Mouse (Mus musculus): ENCODE data around the gene Fzd1. TPM values are rescaled to one million over a fixed set of nuclear protein-coding genes. Genes with fewer than 3 reads are reported as not detected.

Gene Fzd1
- polyA plus RNA-seq (2015; fragmentation: Nextera tagmentation; extraction: Ambion mirVana) = 16.0 and 16.2 TPM in 2 replicates

- peak; percentile 84 for ATAC-seq (ENCODE audit: extremely low read depth, insufficient number of reproducible peaks, low FRiP score, low TSS enrichment)
- no peaks in the 10 kb centered on the region for H3K9me3 ChIP-seq
- WGBS = under 1% methylated on average over 32 of the region's 33 CpGs
Measured at GRCm38 (mm10) chr5:4757902-4758301, at the start of gene Fzd1. Gene Fzd1 (minus strand): TSS chr5:4758035.

GRCm38 (mm10) chr5:4805228-4805627, 47.4 kb upstream of the Fzd1 start:
- no peak overlapping the region for H3K4me2 ChIP-seq
- no peaks in the 10 kb centered on the region for H3K9me3 ChIP-seq
- ATAC-seq (ENCODE audit: extremely low read depth, insufficient number of reproducible peaks, low FRiP score, low TSS enrichment) = no peak
- H3K36me3 ChIP-seq = no peaks in the 10 kb centered on the region
- H3K27me3 ChIP-seq (replicated peaks) = no peaks in the 10 kb centered on the region
- no peak overlapping the region for H3K9ac ChIP-seq
- H3K4me3 ChIP-seq = no peak overlapping the region
- peaks cover 8% of the 10 kb centered on the region; the same call in 1 of the 2 replicates for H3K4me1 ChIP-seq
- no peak overlapping the region for H3K27ac ChIP-seq (replicated peaks)
- 60% methylated on average over 4 of the region's 4 CpGs for WGBS

More at GRCm38 (mm10) chr5:4757902-4758301, at the start of gene Fzd1:
- peaks cover 11% of the 10 kb centered on the region for H3K36me3 ChIP-seq
- peak within 1 kb of the TSS; percentile 95 for H3K4me3 ChIP-seq
- peaks cover 37% of the 10 kb centered on the region for H3K4me1 ChIP-seq
- H3K27me3 ChIP-seq (replicated peaks) = no peaks in the 10 kb centered on the region
- H3K4me2 ChIP-seq = peak within 1 kb of the TSS; percentile 80
- peak within 1 kb of the TSS; percentile 98 for H3K9ac ChIP-seq
- peak within 1 kb of the TSS; percentile 99 for H3K27ac ChIP-seq (replicated peaks)

GRCm38 (mm10) chr5:4803708-4804107, 45.9 kb upstream of the Fzd1 start:
- 61% methylated on average over 5 of the region's 5 CpGs for WGBS
- Histone ChIP-seq H3K9ac (no peak overlapping the region), H3K27me3 (replicated peaks) (no peaks in the 10 kb centered on the region), H3K36me3 (no peaks in the 10 kb centered on the region), H3K27ac (replicated peaks) (no peak overlapping the region), H3K4me2 (no peak overlapping the region), H3K4me1 (peaks cover 8% of the 10 kb centered on the region; the same call in 1 of the 2 replicates), H3K9me3 (no peaks in the 10 kb centered on the region), H3K4me3 (no peak overlapping the region)
- ATAC-seq (ENCODE audit: extremely low read depth, insufficient number of reproducible peaks, low FRiP score, low TSS enrichment) = no peak

GRCm38 (mm10) chr5:4801971-4802370, 44.1 kb upstream of the Fzd1 start:
- Histone ChIP-seq H3K4me2 (no peak overlapping the region), H3K4me1 (0 out of 2 replicates have a peak, but pooled peaks cover 3% of the 10 kb centered on the region), H3K36me3 (no peaks in the 10 kb centered on the region), H3K27me3 (replicated peaks) (no peaks in the 10 kb centered on the region), H3K27ac (replicated peaks) (no peak overlapping the region), H3K9ac (no peak overlapping the region), H3K4me3 (no peak overlapping the region), H3K9me3 (no peaks in the 10 kb centered on the region)
- no peak for ATAC-seq (ENCODE audit: extremely low read depth, insufficient number of reproducible peaks, low FRiP score, low TSS enrichment)

GRCm38 (mm10) chr5:4801096-4801850, 43.4 kb upstream of the Fzd1 start:
- WGBS = 71% methylated on average over 8 of the region's 8 CpGs
- Histone ChIP-seq H3K4me2 (no peak overlapping the region), H3K9me3 (no peaks in the 10 kb centered on the region), H3K36me3 (no peaks in the 10 kb centered on the region), H3K9ac (no peak overlapping the region), H3K4me1 (0 out of 2 replicates have a peak, but pooled peaks cover 3% of the 10 kb centered on the region), H3K27ac (replicated peaks) (no peak overlapping the region), H3K4me3 (no peak overlapping the region), H3K27me3 (replicated peaks) (no peaks in the 10 kb centered on the region)
- no peak for ATAC-seq (ENCODE audit: extremely low read depth, insufficient number of reproducible peaks, low FRiP score, low TSS enrichment)

GRCm38 (mm10) chr5:4791219-4791618, 33.4 kb upstream of the Fzd1 start:
- H3K4me2 ChIP-seq = no peak overlapping the region
- H3K4me3 ChIP-seq = no peak overlapping the region
- ATAC-seq (ENCODE audit: extremely low read depth, insufficient number of reproducible peaks, low FRiP score, low TSS enrichment) = no peak
- H3K27me3 ChIP-seq (replicated peaks) = no peaks in the 10 kb centered on the region
- H3K36me3 ChIP-seq = no peaks in the 10 kb centered on the region
- no peaks in the 10 kb centered on the region for H3K9me3 ChIP-seq
- WGBS = 59% methylated on average over 3 of the region's 3 CpGs
- H3K27ac ChIP-seq (replicated peaks) = no peak overlapping the region
- H3K9ac ChIP-seq = no peak overlapping the region
- peaks cover 6% of the 10 kb centered on the region; the same call in 1 of the 2 replicates for H3K4me1 ChIP-seq

GRCm38 (mm10) chr5:4790265-4790664, 32.4 kb upstream of the Fzd1 start:
- H3K9me3 ChIP-seq = no peaks in the 10 kb centered on the region
- no peak for ATAC-seq (ENCODE audit: extremely low read depth, insufficient number of reproducible peaks, low FRiP score, low TSS enrichment)
- H3K36me3 ChIP-seq = no peaks in the 10 kb centered on the region
- no peak overlapping the region for H3K27ac ChIP-seq (replicated peaks)
- 91% methylated on average over 4 of the region's 4 CpGs for WGBS
- H3K9ac ChIP-seq = no peak overlapping the region
- H3K27me3 ChIP-seq (replicated peaks) = no peaks in the 10 kb centered on the region
- no peak overlapping the region for H3K4me3 ChIP-seq
- H3K4me2 ChIP-seq = no peak overlapping the region
- peaks cover 6% of the 10 kb centered on the region; the same call in 1 of the 2 replicates for H3K4me1 ChIP-seq

- H3K9me3 ChIP-seq = no peaks in the 10 kb centered on the region
- no peak overlapping the region for H3K9ac ChIP-seq
- no peaks in the 10 kb centered on the region for H3K27me3 ChIP-seq (replicated peaks)
- H3K4me3 ChIP-seq = no peak overlapping the region
- 80% methylated on average over 3 of the region's 3 CpGs for WGBS
- H3K27ac ChIP-seq (replicated peaks) = no peak overlapping the region
- no peak overlapping the region for H3K4me2 ChIP-seq
- no peaks in the 10 kb centered on the region for H3K36me3 ChIP-seq
- no peak for ATAC-seq (ENCODE audit: extremely low read depth, insufficient number of reproducible peaks, low FRiP score, low TSS enrichment)
- H3K4me1 ChIP-seq = peaks cover 6% of the 10 kb centered on the region; the same call in 1 of the 2 replicates
Measured at GRCm38 (mm10) chr5:4788484-4788883, 30.6 kb upstream of the Fzd1 start.

GRCm38 (mm10) chr5:4786816-4787215, 29.0 kb upstream of the Fzd1 start:
- no peaks in the 10 kb centered on the region for H3K9me3 ChIP-seq
- peaks cover 6% of the 10 kb centered on the region; the same call in 1 of the 2 replicates for H3K4me1 ChIP-seq
- no peak overlapping the region for H3K4me3 ChIP-seq
- ATAC-seq (ENCODE audit: extremely low read depth, insufficient number of reproducible peaks, low FRiP score, low TSS enrichment) = no peak
- 56% methylated on average over 3 of the region's 3 CpGs for WGBS
- H3K9ac ChIP-seq = no peak overlapping the region
- no peak overlapping the region for H3K27ac ChIP-seq (replicated peaks)
- no peak overlapping the region for H3K4me2 ChIP-seq
- H3K27me3 ChIP-seq (replicated peaks) = no peaks in the 10 kb centered on the region
- no peaks in the 10 kb centered on the region for H3K36me3 ChIP-seq

- 79% methylated on average over 3 of the region's 3 CpGs for WGBS
- H3K4me2 ChIP-seq = no peak overlapping the region
- H3K4me3 ChIP-seq = no peak overlapping the region
- no peaks in the 10 kb centered on the region for H3K27me3 ChIP-seq (replicated peaks)
- H3K4me1 ChIP-seq = no peaks in the 10 kb centered on the region
- no peak for ATAC-seq (ENCODE audit: extremely low read depth, insufficient number of reproducible peaks, low FRiP score, low TSS enrichment)
- no peaks in the 10 kb centered on the region for H3K36me3 ChIP-seq
- no peak overlapping the region for H3K9ac ChIP-seq
- H3K9me3 ChIP-seq = no peaks in the 10 kb centered on the region
- no peak overlapping the region for H3K27ac ChIP-seq (replicated peaks)
Measured at GRCm38 (mm10) chr5:4778274-4778673, 20.4 kb upstream of the Fzd1 start.

GRCm38 (mm10) chr5:4776495-4776894, 18.7 kb upstream of the Fzd1 start:
- Histone ChIP-seq H3K4me2 (no peak overlapping the region), H3K9ac (no peak overlapping the region), H3K27me3 (replicated peaks) (no peaks in the 10 kb centered on the region), H3K9me3 (no peaks in the 10 kb centered on the region), H3K36me3 (no peaks in the 10 kb centered on the region), H3K27ac (replicated peaks) (no peak overlapping the region), H3K4me1 (no peaks in the 10 kb centered on the region), H3K4me3 (no peak overlapping the region)
- ATAC-seq (ENCODE audit: extremely low read depth, insufficient number of reproducible peaks, low FRiP score, low TSS enrichment) = no peak
- WGBS = 63% methylated on average over 2 of the region's 2 CpGs
